Mouse (Mus musculus) monocyte, adult 2 months (primary cell): Measurements from ENCODE around the gene Sema5a.

Experiments
- DNase-seq, 2 experiments: peaks; one replicate each; pipeline ENCODE4 v3.0.0; 2022; ENCODE audit warnings: low spot score in 2 of 2, low read depth in 1 of 2

The Sema5a gene

DNA sequence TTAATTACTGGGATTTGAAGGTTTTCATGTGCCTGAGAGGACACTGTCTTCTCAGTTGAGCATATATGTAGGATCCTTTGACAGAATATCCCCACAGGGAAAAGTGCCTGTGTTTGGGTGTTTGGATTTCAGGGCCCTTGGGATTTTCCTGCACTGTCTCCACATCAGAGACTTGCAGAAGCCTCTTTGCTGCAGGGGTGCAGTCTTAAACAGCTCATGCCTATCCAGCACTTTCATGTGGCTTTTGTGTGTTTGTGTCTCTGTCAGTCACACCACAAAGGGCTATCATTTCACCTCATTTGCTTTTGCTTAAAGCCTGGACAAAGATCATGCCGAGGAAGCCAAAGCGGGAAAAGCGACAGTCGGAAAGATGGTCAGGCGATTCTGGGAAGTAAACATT lies 108.9 kb downstream of the Sema5a start:
- DNase-seq: no peak

DNA sequence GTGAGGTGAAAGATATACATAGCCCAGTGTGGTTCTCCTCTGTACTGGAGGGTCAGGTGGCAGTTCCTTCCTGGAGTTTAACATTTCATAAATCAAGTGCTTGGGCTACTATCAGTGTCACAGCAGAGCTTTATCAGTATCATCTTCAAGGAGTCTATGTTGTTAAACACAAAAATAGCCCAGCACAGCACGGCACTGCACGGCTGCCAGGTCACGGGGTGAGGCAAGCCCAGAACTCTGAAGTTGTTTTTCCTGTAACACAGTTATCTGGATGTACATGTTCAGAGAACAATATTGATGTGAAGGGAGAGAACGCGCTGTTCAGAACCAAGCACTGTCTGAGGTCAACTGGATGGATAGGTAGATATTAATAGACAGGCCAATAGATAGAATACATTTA lies 112.2 kb downstream of the Sema5a start:
- DNase-seq: no peak

- no peak for DNase-seq
Observed at GRCm38 (mm10) chr15:32367841-32368240, 123.2 kb downstream of the Sema5a start.

DNA sequence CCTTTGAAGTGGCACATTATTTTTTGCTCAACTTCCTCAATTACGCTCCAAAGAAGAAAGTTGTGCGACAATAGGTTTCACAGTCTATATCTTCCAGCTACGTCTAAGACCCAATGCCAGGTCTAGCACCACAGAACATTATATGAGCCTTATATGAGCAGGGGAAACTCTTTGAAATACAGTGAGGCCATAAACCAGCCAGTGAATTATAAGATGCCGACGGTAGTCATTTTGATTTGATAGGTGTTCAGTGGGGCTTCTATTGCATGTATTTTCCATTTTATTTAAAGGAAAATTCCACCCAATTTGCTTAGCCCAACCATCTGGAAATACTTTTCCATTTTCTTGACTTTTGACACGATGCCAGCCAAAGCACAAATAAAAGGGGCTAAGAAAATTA lies 126.3 kb downstream of the Sema5a start:
- no peak for DNase-seq

- no peak for DNase-seq
Observed at GRCm38 (mm10) chr15:32371385-32371784, 126.8 kb downstream of the Sema5a start.

DNA sequence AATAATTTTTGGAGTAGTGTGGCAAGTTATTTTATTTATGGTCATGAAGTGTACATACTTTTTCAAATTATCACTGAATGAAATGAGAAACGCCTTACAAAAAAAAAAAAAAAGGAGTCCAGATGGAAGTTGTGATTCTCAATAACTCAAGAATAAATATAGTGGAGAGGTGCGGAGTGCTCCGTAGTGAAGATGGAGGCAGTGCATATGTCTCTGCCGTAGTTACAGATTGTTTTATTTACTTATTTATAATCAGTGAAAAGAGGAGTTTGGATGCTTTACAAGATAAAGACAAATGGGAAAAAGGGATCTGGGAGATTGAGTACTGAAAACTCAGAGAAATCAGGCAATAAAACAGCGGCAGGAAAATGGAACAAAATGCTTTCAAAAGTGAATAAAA lies 131.7 kb downstream of the Sema5a start:
- no peak for DNase-seq

DNA sequence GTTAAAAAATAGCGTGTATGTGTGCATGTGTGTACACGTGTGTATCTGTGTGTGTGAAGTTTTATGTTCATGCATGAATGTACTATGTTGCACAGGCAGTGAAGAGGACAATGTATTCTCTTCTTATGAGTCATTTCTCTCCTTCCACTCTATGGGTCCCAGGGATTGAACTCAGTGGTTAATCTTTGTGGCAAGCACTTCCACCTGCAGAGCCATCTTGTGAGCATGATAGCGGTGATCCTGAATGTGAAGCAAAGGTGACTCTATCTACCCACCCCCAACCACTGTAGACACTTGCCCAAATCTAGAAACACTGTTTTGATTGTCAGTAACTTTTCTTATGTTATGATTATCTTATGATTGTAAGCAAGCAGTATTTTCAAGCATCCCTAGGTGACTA lies 133.2 kb downstream of the Sema5a start:
- DNase-seq: no peak

DNA sequence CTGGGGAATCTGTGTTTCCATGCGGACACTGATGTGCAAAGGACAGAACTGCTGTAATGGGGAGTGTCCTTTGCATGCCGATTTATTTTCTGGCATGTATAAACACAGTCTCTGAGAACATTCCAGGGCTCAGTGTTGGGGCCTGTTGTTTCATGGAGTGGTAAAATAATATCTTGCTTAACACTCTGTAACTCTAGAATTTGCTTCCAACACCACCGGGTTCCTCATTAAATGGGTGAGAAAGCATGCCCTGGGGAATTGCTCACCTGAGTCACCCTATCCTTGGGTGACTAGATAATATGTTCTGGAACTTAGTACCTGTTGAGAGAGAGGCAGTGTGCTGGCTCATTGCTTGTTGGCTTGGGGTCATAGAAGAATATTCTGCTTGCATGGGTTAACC lies 135.7 kb downstream of the Sema5a start:
- no peak for DNase-seq

GRCm38 (mm10) chr15:32382930-32383481 lies 138.4 kb downstream of the Sema5a start:
- no peak for DNase-seq

GRCm38 (mm10) chr15:32396241-32396890 lies 151.8 kb downstream of the Sema5a start:
- DNase-seq: no peak

GRCm38 (mm10) chr15:32397064-32397463 lies 152.5 kb downstream of the Sema5a start:
- no peak for DNase-seq

- no peak for DNase-seq
Observed at GRCm38 (mm10) chr15:32398721-32399120, 154.1 kb downstream of the Sema5a start.

GRCm38 (mm10) chr15:32401909-32402527 lies 157.4 kb downstream of the Sema5a start:
- DNase-seq: no peak

GRCm38 (mm10) chr15:32403321-32403720 lies 158.7 kb downstream of the Sema5a start:
- DNase-seq: no peak

- DNase-seq: no peak
Observed at GRCm38 (mm10) chr15:32406436-32406835, 161.8 kb downstream of the Sema5a start.

DNA sequence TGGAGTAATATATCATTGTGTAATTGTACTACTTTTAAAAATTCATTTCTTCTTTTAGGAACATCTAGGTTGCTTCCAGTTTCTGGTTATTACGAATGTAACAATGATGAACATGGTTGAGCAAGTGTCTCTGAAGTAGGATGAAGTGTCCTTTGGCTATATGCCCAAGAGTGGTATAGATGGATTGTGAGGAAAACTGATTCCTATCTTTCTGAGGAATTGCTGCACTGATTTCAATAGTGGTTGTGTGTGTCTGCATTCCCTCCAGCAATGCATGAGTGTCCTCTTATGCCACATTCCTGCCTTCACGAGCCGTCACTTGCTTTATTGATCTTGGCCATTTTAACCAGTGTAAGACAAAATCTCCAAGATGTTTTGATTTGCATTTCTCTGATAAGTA lies 163.2 kb downstream of the Sema5a start:
- no peak for DNase-seq

- no peak for DNase-seq
Observed at GRCm38 (mm10) chr15:32416291-32416690, 171.7 kb downstream of the Sema5a start.

DNA sequence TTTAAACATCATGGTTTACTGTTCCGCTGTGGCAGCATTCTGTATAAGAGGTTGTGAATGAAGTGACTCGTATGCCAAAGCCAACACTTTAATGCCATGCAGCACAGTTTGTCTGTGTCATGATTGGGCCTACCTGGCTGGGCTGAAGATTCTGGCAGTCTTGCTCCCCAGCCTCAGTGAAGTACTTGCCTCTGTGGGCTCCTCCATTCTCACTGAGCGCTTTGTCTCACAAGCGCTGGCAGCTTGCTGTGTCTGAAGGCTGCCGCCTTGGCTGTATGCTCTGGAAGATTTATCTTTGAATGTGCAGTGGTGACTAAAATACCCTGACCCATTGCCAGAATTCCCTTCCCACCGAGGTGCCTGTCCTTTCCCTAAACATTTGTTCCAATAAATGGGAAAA lies 178.0 kb downstream of the Sema5a start:
- DNase-seq: no peak

GRCm38 (mm10) chr15:32423061-32423460 lies 178.5 kb downstream of the Sema5a start:
- DNase-seq: no peak

DNA sequence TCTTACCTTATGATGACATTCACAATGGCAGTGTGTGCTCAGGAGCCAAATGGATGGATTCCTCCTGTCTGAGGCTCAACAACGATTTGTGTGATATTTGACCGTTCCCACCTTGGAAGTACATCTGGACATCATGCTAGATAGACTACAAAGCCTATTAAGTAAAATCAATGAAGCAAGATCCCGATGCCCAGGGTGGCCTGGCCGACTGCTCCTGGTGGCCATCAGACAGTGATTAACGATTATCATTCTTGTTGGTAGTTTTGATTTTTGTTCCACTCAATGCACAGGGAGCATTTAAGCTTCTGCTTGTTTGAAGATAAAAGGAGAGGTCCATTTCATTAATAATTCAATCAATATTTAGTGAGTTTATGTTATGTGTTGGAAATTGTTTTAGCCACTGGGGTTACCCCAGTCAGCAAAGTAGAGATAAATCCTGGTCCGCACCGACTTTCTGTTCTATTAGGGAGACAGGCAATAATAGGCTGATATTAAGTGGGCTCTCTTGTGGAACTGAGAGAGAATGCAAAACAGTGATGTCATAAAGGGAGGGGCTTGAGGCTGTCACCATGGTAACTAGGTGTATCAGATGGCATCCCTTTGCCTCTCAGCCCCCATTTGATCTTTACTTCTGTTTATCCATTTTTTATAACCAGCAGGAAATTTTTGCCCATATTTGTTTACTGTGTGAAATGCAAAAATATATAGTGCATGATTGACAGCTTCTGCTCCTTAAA lies 182.7 kb downstream of the Sema5a start:
- no peak for DNase-seq

DNA sequence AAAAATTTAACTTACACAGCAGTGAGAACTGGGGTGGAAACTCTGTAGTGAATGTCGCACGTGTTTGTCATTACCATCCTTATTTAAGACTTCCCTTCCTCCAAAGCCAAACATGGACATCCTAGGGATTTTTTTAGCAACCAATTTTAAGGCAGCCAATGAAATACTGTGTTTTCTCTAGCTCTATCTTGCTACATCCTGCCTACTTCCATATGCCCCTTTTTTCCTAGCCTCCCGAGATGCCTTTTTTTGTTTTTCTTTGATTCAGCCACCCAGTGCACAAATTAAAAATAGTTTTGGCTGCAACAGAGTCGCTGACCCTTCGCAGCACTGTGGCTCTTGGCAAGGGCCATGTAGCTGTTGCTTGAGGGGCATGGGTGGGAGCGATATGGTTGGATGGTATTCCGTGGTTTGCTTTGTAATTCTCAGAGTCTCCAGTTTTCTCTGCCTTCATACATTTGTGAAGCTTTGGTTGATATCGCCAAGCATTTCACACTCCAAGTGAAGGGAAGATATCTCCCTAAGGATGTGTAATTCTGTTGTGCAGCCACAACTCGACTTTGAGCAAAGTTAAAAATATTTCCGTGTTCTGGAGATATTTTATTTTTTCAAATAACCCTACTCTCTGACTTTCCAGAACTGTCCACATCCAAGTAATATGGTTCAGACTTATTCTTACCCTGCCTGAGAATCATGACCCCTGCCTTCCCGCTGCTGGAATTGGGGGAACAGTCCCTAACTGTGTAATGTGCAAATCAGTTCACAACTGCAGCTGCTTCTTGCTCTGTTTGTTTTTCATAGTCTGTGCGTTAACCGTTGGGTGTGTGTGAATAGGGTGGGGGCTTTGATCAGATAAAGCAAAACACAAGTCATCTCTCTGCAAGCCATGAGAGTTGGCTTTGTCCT lies 188.6 kb downstream of the Sema5a start:
- DNase-seq: no peak
